Mouse (Mus musculus): ENCODE measurements at regions not wholly inside any gene's neighbourhood (a gene's known extent, or its start where the extent isn't known, plus 50 kb on each side); places are given as distances from the start of the nearest gene placed in this dataset.

DNA sequence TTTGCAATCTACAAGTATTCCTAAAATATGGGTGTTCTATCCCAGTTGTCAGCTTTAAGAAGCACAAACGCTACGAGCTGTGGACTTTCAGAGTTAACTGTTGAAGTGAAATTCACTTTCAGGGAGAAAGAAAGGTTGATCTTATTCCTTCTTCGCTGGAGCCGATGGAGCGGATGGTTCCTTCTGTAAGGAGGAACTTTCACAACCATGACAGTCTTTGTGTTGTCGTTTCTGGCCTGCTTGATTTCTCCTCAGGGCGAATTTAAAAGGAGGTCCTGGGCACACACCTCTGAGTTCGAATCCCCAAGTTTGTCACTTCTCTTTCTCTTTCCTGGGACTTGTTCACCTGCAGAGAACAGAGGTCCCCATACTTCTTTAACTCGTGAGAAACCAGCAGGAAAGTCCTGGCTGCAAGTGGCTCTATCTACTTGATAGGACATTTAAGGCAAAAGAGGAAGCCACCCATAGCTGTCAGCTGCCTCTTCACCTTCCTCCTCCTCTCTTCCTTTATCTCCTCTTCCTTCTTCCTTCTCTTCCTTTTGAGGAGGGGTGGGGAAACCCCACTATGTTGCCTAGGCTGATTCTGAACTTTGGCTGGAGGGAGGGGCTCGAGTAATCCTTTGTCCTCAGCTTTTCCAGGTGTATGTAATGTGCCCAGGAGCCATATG lies 265.9 kb upstream of the Klf3 start:
- DNase-seq: no peak

- DNase-seq: no peak
These were observed 261.4 kb upstream of the Klf3 start for GRCm38 (mm10) chr5:64541765-64542164.

DNA sequence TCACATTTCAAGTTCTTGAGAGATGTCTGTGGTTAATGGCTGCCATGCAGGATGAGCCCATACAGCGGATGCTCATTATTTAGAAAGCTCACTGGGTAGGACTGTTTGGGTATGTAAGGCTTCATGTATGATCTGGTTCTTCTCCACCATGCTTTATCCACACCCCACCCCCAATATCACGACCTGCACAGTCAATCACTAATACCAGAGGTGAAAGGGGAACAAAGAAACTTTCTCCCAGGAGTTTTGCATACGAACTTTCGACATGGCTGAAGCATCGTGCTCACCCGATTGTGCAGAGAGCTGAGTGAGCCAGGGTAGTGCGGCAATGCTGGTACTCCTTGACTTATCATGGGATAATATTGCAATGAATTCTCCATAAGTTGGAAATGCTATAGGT lies 247.3 kb upstream of the Klf3 start:
- no peak for DNase-seq

- no peak for DNase-seq
These were observed 236.5 kb upstream of the Klf3 start for GRCm38 (mm10) chr5:64566451-64567390.

DNA sequence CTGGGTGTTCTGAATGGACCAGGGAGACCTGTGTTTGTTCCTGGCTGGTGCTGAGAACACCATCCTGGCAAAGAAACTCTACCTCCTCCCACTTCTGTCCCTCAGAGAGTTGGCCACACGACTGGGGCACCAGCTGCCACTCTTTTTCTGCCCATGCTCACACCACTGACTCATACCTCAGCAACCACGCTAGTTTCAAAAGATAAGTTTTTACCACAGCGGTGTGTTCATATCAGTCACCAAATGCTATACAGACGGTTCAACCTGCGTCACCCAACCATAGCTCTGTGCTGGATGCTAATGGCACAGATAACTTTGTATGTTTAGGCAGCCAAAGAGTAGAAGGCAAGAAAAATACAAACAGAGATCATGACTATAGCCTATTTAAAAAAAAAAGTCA lies 235.4 kb upstream of the Klf3 start:
- DNase-seq: no peak

DNA sequence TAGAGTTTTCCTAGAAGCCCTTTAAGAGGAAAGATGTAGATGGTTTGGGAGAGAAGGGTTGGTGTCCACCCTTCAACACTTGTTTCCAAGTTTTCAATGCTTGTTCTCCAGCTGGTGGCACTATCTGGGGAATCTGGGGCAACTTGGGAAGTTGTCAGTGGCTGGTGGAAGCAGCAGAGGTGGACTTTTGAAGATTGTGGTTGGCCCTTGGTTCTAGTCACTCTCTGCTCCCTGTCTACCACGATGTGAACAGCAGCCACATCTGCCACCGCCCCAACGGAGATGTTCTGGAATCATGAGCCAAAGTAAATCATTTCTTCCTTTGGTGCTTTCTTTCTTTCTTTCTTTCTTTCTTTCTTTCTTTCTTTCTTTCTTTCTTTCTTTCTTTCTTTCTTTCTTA lies 234.9 kb upstream of the Klf3 start:
- DNase-seq: no peak

GRCm38 (mm10) chr5:64574386-64574785 lies 228.8 kb upstream of the Klf3 start:
- no peak for DNase-seq

DNA sequence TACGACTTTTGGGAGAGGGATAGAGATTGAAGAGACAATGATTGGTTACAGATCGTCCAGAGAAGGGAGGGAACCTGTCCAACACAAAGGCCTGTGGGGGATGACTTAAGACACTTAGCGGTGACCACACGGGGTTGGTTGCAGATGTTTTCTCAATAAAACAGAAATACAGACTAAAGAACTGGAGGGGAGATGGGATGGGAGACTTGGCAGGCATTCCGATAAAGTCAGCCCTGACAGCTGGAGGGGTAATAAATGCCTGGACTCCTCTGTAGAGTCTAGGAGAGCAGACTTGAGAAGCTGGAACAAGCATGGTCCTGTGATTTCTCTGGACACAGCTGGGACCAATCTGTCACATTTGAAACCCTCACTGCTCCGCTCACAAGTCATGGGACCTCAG lies 227.3 kb upstream of the Klf3 start:
- DNase-seq: no peak

DNA sequence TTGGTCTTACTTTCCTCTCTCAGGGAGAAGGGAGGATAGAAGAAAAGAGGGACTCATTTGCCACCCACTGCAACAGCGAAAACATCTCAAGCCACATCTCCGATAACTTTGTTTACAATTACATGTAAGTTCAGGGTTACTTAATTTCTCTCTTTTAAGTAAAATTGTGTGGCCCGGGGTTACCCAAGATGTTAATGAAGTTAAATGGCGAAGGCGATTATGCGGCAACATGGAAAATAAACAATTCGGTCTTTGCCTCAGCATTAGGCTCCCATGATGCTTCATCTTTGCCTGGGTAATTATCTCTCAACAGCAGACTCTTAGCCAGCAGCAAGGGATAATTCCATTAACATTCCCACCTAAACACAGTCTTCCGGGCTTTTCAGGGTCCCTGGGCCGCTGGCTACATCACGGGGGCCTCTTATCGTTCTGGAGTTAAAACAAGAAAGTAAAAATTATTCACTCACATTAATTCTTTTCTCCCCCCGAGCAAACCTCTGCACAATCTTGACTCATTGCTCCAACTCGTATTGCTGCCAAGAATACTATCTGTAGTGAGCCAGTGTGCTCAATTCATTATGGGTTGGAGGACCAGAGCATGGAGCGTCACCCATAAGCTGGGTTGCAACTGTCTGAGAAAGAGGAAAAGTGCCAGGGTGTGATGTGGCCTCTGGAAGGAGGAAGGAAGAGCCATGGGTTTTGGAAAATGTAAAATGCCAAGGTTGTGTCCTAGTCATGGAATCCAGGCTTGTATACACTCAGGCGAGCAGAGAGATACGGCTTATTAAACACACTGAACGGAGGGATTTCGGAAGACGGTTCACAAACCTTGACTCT lies 226.5 kb upstream of the Klf3 start:
- peak; percentile 44 for DNase-seq

- no peak for DNase-seq
These were observed 225.8 kb upstream of the Klf3 start for GRCm38 (mm10) chr5:64577424-64577823.

DNA sequence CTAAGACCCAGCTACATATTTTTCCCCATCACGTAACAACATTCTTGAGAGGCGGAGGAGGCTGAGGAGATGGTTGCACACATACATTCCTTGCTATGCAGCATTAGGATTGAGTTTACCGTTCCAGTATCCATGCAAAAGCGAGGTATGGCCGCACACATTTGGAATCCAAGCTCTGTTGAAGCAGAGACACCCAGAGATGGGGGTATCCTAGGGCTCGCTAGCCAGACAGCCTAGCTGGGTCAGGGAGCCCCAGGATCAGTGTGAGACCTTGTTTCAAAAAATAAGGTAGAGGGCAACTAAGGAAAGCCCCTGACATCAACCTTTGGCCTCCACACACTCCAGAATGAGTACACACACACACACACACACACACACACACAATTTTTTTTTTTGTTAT lies 224.7 kb upstream of the Klf3 start:
- no peak for DNase-seq

- DNase-seq: no peak
These were observed 224.1 kb upstream of the Klf3 start for GRCm38 (mm10) chr5:64579086-64579485.

DNA sequence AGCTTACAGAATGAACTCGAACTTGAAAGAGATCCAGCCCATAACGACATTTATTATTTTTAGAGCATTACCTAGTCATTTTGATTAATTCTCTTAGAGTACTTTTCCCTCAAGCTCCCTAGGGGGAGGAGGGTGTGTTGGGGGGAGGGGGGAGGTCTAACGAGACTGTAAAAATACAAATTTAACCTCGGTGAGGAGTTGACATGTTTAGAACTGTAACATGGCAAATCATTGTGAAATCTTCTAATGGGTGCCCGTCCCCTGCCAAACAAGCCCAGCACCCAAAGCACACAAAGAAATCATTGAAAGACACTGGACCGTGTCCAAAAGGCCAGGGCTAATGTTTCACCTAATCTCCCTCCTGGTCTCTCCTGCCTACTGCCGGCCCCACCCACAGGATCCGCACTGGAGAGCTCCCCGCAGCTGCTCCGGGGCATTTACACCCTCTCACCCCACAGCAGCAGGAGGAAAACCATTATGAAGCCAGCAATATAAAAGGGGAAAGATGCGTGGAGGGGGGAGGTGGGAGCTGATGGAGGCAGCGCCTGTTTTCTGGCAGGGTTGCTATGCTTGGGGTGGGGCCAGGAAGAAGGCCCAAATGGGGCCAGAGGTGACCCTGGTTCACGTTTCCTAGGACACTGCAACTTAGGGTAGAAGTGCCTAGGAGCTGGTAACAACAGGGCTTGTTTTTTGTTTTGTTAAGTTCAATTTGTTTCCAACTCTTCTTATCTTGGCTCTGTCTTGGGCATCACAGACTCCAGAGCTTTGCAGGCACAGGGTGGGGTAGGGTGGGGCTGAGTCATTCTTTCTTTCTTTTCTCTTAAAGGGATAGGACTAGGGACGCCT lies 223.5 kb upstream of the Klf3 start:
- peak; percentile 72 for DNase-seq

GRCm38 (mm10) chr5:64580340-64580723 lies 222.9 kb upstream of the Klf3 start:
- no peak for DNase-seq

DNA sequence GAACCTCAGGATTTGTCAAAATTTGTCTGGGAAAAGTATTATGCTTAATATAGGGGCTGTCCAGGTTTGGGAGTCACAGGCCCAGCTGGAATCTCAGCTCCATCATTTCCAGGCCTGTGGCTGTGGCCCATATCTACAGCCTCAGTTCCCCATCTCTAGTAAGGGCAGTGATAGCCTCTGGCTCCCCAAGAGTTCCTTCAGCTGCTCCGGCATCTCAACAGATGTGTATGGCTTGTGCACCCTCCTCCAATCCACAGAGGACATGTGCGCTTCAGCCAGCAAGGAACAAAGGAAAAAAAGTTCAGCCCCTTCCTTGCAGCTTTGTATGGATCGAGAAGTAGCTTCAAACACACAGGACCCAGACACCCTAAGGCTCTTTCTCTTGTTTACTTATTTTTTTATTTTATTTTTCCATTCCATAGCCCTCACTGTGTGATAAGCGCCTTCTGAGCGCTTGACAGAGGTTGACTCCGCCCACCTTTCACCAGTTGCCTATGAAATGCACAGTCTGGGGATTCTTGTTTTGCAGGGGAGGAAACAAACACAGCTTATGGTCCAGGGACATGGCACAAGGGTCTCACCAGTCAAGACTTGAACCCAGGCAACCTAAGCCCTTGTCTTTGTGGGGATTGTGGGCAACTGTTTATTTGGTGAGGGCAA lies 222.3 kb upstream of the Klf3 start:
- DNase-seq: no peak

- DNase-seq: peak; percentile 51
These were observed 221.7 kb upstream of the Klf3 start for GRCm38 (mm10) chr5:64581461-64581860.

DNA sequence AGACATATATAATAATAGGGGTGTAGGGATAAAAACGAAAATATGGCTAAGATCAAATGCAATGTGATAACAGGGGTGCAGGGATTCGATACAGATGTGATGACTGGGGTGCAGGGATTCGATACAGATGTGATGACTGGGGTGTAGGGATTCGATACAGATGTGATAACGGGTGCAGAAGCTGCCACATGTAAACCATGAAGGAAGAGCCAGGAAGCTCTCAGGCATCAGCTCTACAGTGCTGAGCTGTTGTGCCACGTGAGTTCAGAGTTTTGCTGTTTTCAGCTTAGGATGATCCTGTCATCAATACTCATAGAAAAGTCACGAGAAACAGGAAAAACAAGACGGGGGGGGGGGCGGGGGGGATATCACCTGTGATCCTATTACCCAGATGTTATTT lies 221.2 kb upstream of the Klf3 start:
- no peak for DNase-seq

DNA sequence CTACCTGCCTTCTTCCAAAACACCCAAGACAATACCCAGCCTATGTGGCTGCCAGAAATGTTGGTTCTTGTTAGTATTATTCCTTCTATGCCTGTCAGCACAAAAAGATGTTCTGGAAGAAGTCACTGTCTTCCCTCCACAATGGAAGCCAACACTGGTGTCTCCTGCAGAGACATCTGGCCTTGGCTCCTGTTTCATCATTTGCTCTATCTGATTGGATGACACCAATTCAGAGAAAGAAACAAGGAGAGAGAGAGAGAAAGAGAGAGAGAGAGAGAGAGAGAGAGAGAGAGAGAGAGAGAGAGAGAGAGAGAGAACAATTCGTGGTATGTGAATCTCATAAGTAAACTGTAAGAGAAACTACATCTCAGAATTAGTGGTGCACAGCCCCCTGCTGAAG lies 218.9 kb upstream of the Klf3 start:
- no peak for DNase-seq

DNA sequence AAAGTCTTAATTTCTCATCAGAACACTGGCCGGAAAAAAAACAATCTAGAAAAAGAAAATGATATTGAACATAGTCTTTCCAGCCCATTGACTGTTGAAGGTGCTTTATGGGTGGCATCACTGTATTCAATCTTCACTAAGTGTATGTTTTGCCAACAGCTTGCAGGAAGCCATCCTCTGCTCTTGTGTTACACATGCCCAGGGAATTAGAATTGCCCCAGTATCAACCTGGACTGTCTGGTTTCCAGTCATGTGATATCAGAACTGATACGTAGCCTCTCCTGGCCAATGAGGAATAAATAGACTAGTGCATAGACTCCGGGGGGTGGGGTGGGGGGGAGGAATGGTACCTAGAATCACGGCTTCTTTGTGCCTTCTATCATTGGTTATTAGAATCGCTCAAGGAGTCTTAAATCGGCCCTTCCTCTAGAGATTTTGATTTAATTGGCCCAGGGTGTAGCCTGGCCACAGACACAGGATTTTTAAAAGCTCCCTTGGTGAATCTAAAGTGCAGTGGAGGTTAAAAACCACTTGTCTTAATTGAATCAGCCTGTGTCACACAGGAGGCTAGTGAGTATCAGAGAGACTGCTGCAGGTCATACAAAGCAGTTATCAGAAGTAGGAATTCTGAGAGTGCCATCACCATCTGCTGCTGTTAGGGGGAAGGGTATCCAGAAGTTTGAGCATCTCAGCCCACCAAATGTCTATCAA lies 218.0 kb upstream of the Klf3 start:
- no peak for DNase-seq

DNA sequence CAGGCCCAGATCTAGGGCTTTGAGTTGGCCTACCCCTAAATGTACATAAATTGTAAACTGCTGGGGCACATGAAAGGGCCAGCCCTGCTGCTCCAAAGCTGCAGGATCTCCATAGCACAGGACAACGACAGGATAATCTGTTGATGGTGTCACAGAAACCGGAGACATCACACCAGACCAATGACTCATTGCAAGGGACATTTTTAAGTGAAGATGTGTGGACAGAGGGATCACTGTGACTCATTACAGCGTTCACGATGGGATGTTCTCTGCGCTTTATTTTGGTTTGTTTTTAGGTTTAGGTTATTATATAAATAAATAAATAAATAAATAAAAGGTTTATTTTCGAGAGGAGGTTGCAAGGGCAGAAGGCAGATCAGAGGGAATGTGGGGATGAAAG lies 216.9 kb upstream of the Klf3 start:
- DNase-seq: no peak

- DNase-seq: no peak
These were observed 216.3 kb upstream of the Klf3 start for GRCm38 (mm10) chr5:64586933-64587332.
